Mouse (Mus musculus): ENCODE results near the gene Gal3st3.

DNA sequence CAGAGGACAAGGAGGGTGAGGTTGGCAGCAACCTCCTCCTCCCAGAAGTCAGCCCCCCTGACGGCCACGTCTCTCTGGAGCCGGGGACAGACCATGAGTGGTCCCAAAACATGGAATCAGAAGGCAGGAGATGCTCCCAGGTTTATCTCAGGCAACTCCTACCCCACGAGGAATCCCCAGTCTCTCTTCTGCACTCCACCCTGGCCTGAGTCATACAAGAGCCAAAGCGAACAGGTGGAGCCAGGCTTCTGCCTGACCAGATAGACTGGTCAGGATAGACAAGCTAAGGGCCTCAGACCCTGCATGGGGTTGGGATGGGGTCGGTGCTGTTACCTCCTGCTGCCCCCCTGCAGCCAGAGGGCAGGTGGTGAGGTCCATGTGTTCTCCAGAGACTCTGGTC, 49.9 kb downstream of the Gal3st3 start:
- no peak for TF ChIP-seq CTCF (IDR thresholded peaks at IDR 0.05; ENCODE audit: low read depth)
- TF ChIP-seq EP300 (IDR thresholded peaks at IDR 0.05; ENCODE audit: low read depth), result no peak

Measured in liver, embryonic 14.5 days (tissue).